ENCODE assay signal across 27 mouse cellular contexts in the genomic region with DNA sequence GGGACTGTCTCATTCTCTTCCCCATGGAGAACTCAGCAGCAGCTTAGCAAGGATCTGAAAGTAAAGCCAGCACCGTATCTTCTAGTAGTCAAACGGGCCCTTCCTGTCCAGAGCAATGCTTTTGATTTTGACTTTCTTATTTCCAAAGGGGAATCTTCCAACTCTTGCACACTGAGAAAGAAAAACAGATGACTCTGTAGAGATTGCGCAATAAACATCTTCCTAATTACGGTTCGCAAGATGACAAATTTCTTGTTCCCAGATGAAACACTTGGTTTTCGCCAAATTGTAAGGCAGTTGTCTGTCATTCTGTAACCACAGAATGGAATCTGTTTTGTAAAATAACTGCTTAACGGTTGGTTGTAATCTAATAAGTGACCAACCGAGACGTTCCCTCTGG.
"Had no signal": no experiment of that assay in that cellular context is flagged by ENCODE, and none has a peak within 500 bp of the region (broad histone marks: within the 10 kb centered on the region; RNA-seq: fewer than 3 reads in every experiment).

No protein-coding gene starts in this region.

- H3K4me1 ChIP-seq: embryonic facial prominence, embryonic 10.5 days; embryonic facial prominence, embryonic 12.5 days; embryonic facial prominence, embryonic 13.5 days; embryonic facial prominence, embryonic 15.5 days; forebrain, embryonic 10.5 days; forebrain, embryonic 12.5 days; forebrain, embryonic 13.5 days; forebrain, embryonic 15.5 days had no signal

- H3K27me3 ChIP-seq: embryonic facial prominence, embryonic 12.5 days; embryonic facial prominence, embryonic 13.5 days; embryonic facial prominence, embryonic 15.5 days; forebrain, embryonic 12.5 days; forebrain, embryonic 13.5 days; forebrain, embryonic 15.5 days had no signal

- H3K9ac ChIP-seq: embryonic facial prominence, embryonic 12.5 days; embryonic facial prominence, embryonic 13.5 days; embryonic facial prominence, embryonic 15.5 days; forebrain, embryonic 12.5 days; forebrain, embryonic 13.5 days; forebrain, embryonic 15.5 days; forebrain, postnatal 0 days had no signal

- H3K27ac ChIP-seq: embryonic facial prominence, embryonic 10.5 days; embryonic facial prominence, embryonic 12.5 days; embryonic facial prominence, embryonic 13.5 days; embryonic facial prominence, embryonic 15.5 days; forebrain, embryonic 10.5 days; forebrain, embryonic 12.5 days; forebrain, embryonic 13.5 days; forebrain, embryonic 15.5 days; gastrocnemius, adult 2 months; heart, adult 2 months had no signal

- H3K9me3 ChIP-seq: embryonic facial prominence, embryonic 10.5 days; forebrain, embryonic 12.5 days had no signal

- H3K36me3 ChIP-seq: embryonic facial prominence, embryonic 10.5 days; embryonic facial prominence, embryonic 12.5 days; embryonic facial prominence, embryonic 13.5 days; embryonic facial prominence, embryonic 15.5 days; forebrain, embryonic 10.5 days; forebrain, embryonic 12.5 days; forebrain, embryonic 15.5 days had no signal

- DNase-seq: cerebellum, adult 8-10 months; cerebellum, adult 9-10 months; cerebellum, adult 9-11 months; cerebellum, postnatal 10 days; cerebellum, postnatal 14 days; cerebellum, postnatal 25 days; cerebellum, postnatal 36 days; embryo, embryonic 11 days; forebrain, postnatal 0 days; gastrocnemius, adult 2 months; gastrocnemius, postnatal 10 days; gastrocnemius, postnatal 14 days; gastrocnemius, postnatal 25 days; gastrocnemius, postnatal 36 days; heart, adult 11 months; heart, adult 2 months had no signal

- H3K4me3 ChIP-seq: embryonic facial prominence, embryonic 10.5 days; embryonic facial prominence, embryonic 12.5 days; embryonic facial prominence, embryonic 13.5 days; embryonic facial prominence, embryonic 15.5 days; erythroblast, embryonic 14.5 days; forebrain, embryonic 10.5 days; forebrain, embryonic 12.5 days; forebrain, embryonic 13.5 days; forebrain, embryonic 15.5 days; gastrocnemius, adult 2 months; heart, adult 2 months had no signal

- ATAC-seq: forebrain, embryonic 13.5 days; forebrain, embryonic 14.5 days; forebrain, embryonic 15.5 days; forebrain, embryonic 16.5 days; forebrain, postnatal 0 days had no signal

- H3K4me2 ChIP-seq: embryonic facial prominence, embryonic 12.5 days; embryonic facial prominence, embryonic 13.5 days; embryonic facial prominence, embryonic 15.5 days; forebrain, embryonic 12.5 days; forebrain, embryonic 13.5 days; forebrain, embryonic 15.5 days had no signal
